ENCODE assay signal across 8 mouse cellular contexts in genomic region chr1:60862951-60863461, GRCm38 (mm10). TPM values are rescaled to one million over a fixed set of nuclear protein-coding genes. Genes with fewer than 3 reads are reported as not detected.
DNase-seq lines count a peak whose midpoint lies in the region; ATAC-seq and TF ChIP-seq lines count a peak whose summit lies in the region.

No protein-coding gene starts in this region.

- H3K4me1 ChIP-seq in midbrain, embryonic 14.5 days (ENCODE audit: control insufficient read depth, insufficient read depth, low read length): no peaks in the 10 kb centered on the region
- no peaks in the 10 kb centered on the region; the same call in 1 of the 2 replicates for H3K4me1 ChIP-seq in midbrain, embryonic 11.5 days (ENCODE audit: control insufficient read depth, insufficient read depth, low read length)
- peaks cover 11% of the 10 kb centered on the region; the same call in 1 of the 2 replicates for H3K4me1 ChIP-seq in kidney, postnatal 0 days (replicated peaks; ENCODE audit: insufficient read depth, low read length)
- peaks cover 6% of the 10 kb centered on the region for H3K4me1 ChIP-seq in forebrain, embryonic 15.5 days

- no peak overlapping the region for H3K27ac ChIP-seq in midbrain, embryonic 14.5 days (replicated peaks; ENCODE audit: low read depth, low read length)
- no peak overlapping the region for H3K27ac ChIP-seq in midbrain, embryonic 11.5 days (ENCODE audit: low read depth, low read length)
- peak overlapping the region; percentile 31; the same call in 1 of the 2 replicates for H3K27ac ChIP-seq in kidney, postnatal 0 days
- H3K27ac ChIP-seq in forebrain, embryonic 15.5 days (replicated peaks): no peak overlapping the region

- no peaks in the 10 kb centered on the region for H3K36me3 ChIP-seq in midbrain, embryonic 14.5 days (ENCODE audit: control insufficient read depth, insufficient read depth, low read length)
- H3K36me3 ChIP-seq in midbrain, embryonic 11.5 days (ENCODE audit: control insufficient read depth, insufficient read depth, low read length): no peaks in the 10 kb centered on the region
- H3K36me3 ChIP-seq in kidney, postnatal 0 days (ENCODE audit: insufficient read depth, low read length): no peaks in the 10 kb centered on the region
- no peaks in the 10 kb centered on the region for H3K36me3 ChIP-seq in forebrain, embryonic 15.5 days

- H3K9ac ChIP-seq in midbrain, embryonic 14.5 days (replicated peaks; ENCODE audit: low read length): no peak overlapping the region
- no peak overlapping the region for H3K9ac ChIP-seq in midbrain, embryonic 11.5 days (ENCODE audit: low read length)
- H3K9ac ChIP-seq in kidney, postnatal 0 days (ENCODE audit: low read depth, low read length): no peak overlapping the region
- no peak overlapping the region for H3K9ac ChIP-seq in forebrain, embryonic 15.5 days (replicated peaks)

- no peak overlapping the region for H3K4me3 ChIP-seq in midbrain, embryonic 14.5 days (replicated peaks; ENCODE audit: low read depth, low read length)
- no peak overlapping the region for H3K4me3 ChIP-seq in midbrain, embryonic 11.5 days (ENCODE audit: low read depth, low read length)
- H3K4me3 ChIP-seq in kidney, postnatal 0 days (replicated peaks; ENCODE audit: low read depth, low read length): no peak overlapping the region
- no peak overlapping the region for H3K4me3 ChIP-seq in forebrain, embryonic 15.5 days

- TF ChIP-seq CTCF in kidney, postnatal 0 days (IDR thresholded peaks at IDR 0.05; ENCODE audit: low read depth): no peak

- no peak for ATAC-seq in midbrain, embryonic 14.5 days (ENCODE audit: low FRiP score, low TSS enrichment)
- no peak for ATAC-seq in midbrain, embryonic 11.5 days (ENCODE audit: low FRiP score)
- ATAC-seq in kidney, postnatal 0 days (replicated peaks; ENCODE audit: low FRiP score, low read depth): peak; percentile 59; the same call in 1 of the 2 replicates
- ATAC-seq in forebrain, embryonic 15.5 days (replicated peaks): no peak

- H3K9me3 ChIP-seq in midbrain, embryonic 14.5 days (ENCODE audit: control insufficient read depth, low read length): no peaks in the 10 kb centered on the region
- H3K9me3 ChIP-seq in midbrain, embryonic 11.5 days (ENCODE audit: control insufficient read depth, low read length): no peaks in the 10 kb centered on the region
- no peaks in the 10 kb centered on the region for H3K9me3 ChIP-seq in kidney, postnatal 0 days (replicated peaks; ENCODE audit: low read length)
- no peaks in the 10 kb centered on the region for H3K9me3 ChIP-seq in forebrain, embryonic 15.5 days

- no peak overlapping the region for H3K4me2 ChIP-seq in midbrain, embryonic 14.5 days (ENCODE audit: low read length)
- H3K4me2 ChIP-seq in midbrain, embryonic 11.5 days: no peak overlapping the region
- H3K4me2 ChIP-seq in kidney, postnatal 0 days (ENCODE audit: low read length): peak overlapping the region; percentile 27
- H3K4me2 ChIP-seq in forebrain, embryonic 15.5 days (replicated peaks): no peak overlapping the region

- 64% methylated on average over 13 of the region's 13 CpGs for WGBS in midbrain, embryonic 14.5 days
- 61% methylated on average over 13 of the region's 13 CpGs for WGBS in midbrain, embryonic 11.5 days
- WGBS in kidney, postnatal 0 days: 13% methylated on average over 13 of the region's 13 CpGs
- WGBS in forebrain, embryonic 15.5 days: 54% methylated on average over 13 of the region's 13 CpGs

- no peaks in the 10 kb centered on the region for H3K27me3 ChIP-seq in midbrain, embryonic 14.5 days (ENCODE audit: control insufficient read depth, insufficient read depth, low read length)
- no peaks in the 10 kb centered on the region for H3K27me3 ChIP-seq in midbrain, embryonic 11.5 days (ENCODE audit: control insufficient read depth, insufficient read depth, low read length)
- H3K27me3 ChIP-seq in kidney, postnatal 0 days (ENCODE audit: insufficient read depth, low read length): no peaks in the 10 kb centered on the region
- H3K27me3 ChIP-seq in forebrain, embryonic 15.5 days: no peaks in the 10 kb centered on the region

- peak; percentile 13 for DNase-seq in midbrain, embryonic 14.5 days
- no peak for DNase-seq in midbrain, embryonic 11.5 days (ENCODE audit: low spot score, missing footprints)
- DNase-seq in heart, adult 9 months (ENCODE audit: low spot score in 2 of 2): peak; percentile 79 to 90
- peak; percentile 81 for DNase-seq in kidney, postnatal 0 days (ENCODE audit: low spot score)
- DNase-seq in lung, postnatal 25 days (ENCODE audit: low spot score): peak; percentile 28
- DNase-seq in right cerebral cortex, postnatal 36 days (ENCODE audit: low spot score in 2 of 2): no peak
- DNase-seq in left cerebral cortex, adult 9 months (ENCODE audit: low spot score in 2 of 2): no peak

RNA-seq across cellular contexts. Expression of gene Ctla4, which starts 23.8 kb away (rescaled TPM):
- polyA plus RNA-seq in midbrain, embryonic 14.5 days (2014; fragmentation: Nextera tagmentation; extraction: Ambion mirVana): not detected in 2 replicates
- polyA plus RNA-seq in midbrain, embryonic 11.5 days (2014; fragmentation: Nextera tagmentation; extraction: Ambion mirVana): not detected in 2 replicates
- polyA plus RNA-seq in kidney, postnatal 0 days (2015; fragmentation: Nextera tagmentation; extraction: Ambion mirVana): not detected in 2 replicates
- polyA plus RNA-seq in forebrain, embryonic 15.5 days (2015; fragmentation: Nextera tagmentation; extraction: Ambion mirVana): not detected in 2 replicates

Comparison
In these comparisons a context has a peak if more than half of its experiments do, and no peak if none do; other contexts are left out.
1. DNase-seq: peak in midbrain, embryonic 14.5 days (single experiment), heart, adult 9 months (2 of 2), kidney, postnatal 0 days (single experiment) and lung, postnatal 25 days (single experiment); none in midbrain, embryonic 11.5 days (single experiment), right cerebral cortex, postnatal 36 days (0 of 2) and left cerebral cortex, adult 9 months (0 of 2).